Mouse (Mus musculus): ENCODE data around the gene Gm3468. TPM values are rescaled to one million over a fixed set of nuclear protein-coding genes. Genes with fewer than 3 reads are reported as not detected.

The Gm3468 gene
- polyA plus RNA-seq (2014; fragmentation: Illumina TruSeq; extraction: RNeasy Lipid Tissue Mini Kit (QIAGEN cat#74804); ENCODE audit: low read depth, low replicate concordance) = 2.5 TPM

GRCm38 (mm10) chr14:6108272-6108925 lies at the start of gene Gm3468:
Gm3468 (minus strand) TSS chr14:6108665.

GRCm38 (mm10) chr14:6125707-6126106 lies 17.2 kb upstream of the Gm3468 start, which contains the start of gene Gm3476:
Gm3476 (minus strand) TSS chr14:6125807.

DNA sequence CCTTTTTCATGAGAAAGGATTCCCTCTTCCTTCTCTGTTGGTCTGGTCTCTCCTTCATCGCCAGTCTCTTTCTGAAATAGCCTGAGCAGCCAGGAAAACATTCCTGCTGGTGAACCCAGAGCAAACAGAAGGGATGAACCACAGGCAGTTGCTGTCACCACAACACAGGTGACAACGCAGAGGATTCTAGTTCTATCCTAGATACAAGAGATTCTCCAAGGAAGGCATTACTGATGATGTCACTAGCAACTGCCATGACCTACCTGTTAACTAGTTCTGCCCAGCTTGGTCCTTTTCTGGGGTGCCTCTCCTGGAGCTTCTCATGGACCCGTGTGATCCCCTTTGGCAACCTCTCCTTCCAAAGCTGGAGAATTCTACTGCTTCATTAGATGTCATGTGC lies 14.6 kb downstream of the Gm3468 start, which contains the start of gene Gm8206:
Gm8206 (minus strand) TSS at position 101 of the 400 bp plus-strand sequence.

GRCm38 (mm10) chr14:6058167-6058566 lies 50.3 kb downstream of the Gm3468 start, which contains the start of gene Gm6337:
Gm6337 (minus strand) TSS chr14:6058267.

Other genes with a start within 250 kb of the Gm3468 start
- gene Gm8237, start 228.3 kb downstream of the Gm3468 start, polyA plus RNA-seq (2014; fragmentation: Illumina TruSeq; extraction: RNeasy Lipid Tissue Mini Kit (QIAGEN cat#74804); ENCODE audit: low read depth, low replicate concordance) = 3.7 TPM
- gene Gm3248, start 146.9 kb downstream of the Gm3468 start, polyA plus RNA-seq (2014; fragmentation: Illumina TruSeq; extraction: RNeasy Lipid Tissue Mini Kit (QIAGEN cat#74804); ENCODE audit: low read depth, low replicate concordance) = 2.5 TPM
- 25.0 TPM for gene Gm3453, start 129.5 kb downstream of the Gm3468 start, polyA plus RNA-seq (2014; fragmentation: Illumina TruSeq; extraction: RNeasy Lipid Tissue Mini Kit (QIAGEN cat#74804); ENCODE audit: low read depth, low replicate concordance)
- 2.8 TPM for gene Gm6337, start 50.4 kb downstream of the Gm3468 start, polyA plus RNA-seq (2014; fragmentation: Illumina TruSeq; extraction: RNeasy Lipid Tissue Mini Kit (QIAGEN cat#74804); ENCODE audit: low read depth, low replicate concordance)
- gene Gm8206, start 14.7 kb downstream of the Gm3468 start, polyA plus RNA-seq (2014; fragmentation: Illumina TruSeq; extraction: RNeasy Lipid Tissue Mini Kit (QIAGEN cat#74804); ENCODE audit: low read depth, low replicate concordance) = 2.4 TPM
- gene Gm3476, start 17.1 kb upstream of the Gm3468 start, polyA plus RNA-seq (2014; fragmentation: Illumina TruSeq; extraction: RNeasy Lipid Tissue Mini Kit (QIAGEN cat#74804); ENCODE audit: low read depth, low replicate concordance) = 91.0 TPM
- gene Gm21560, start 110.6 kb upstream of the Gm3468 start, polyA plus RNA-seq (2014; fragmentation: Illumina TruSeq; extraction: RNeasy Lipid Tissue Mini Kit (QIAGEN cat#74804); ENCODE audit: low read depth, low replicate concordance) = 4.4 TPM
- 2.1 TPM for gene Gm3411, start 178.6 kb upstream of the Gm3468 start, polyA plus RNA-seq (2014; fragmentation: Illumina TruSeq; extraction: RNeasy Lipid Tissue Mini Kit (QIAGEN cat#74804); ENCODE audit: low read depth, low replicate concordance)
- 418 TPM for gene Gm21103, start 196.2 kb upstream of the Gm3468 start, polyA plus RNA-seq (2014; fragmentation: Illumina TruSeq; extraction: RNeasy Lipid Tissue Mini Kit (QIAGEN cat#74804); ENCODE audit: low read depth, low replicate concordance)
- 4.4 TPM for gene Gm3618, start 235.0 kb upstream of the Gm3468 start, polyA plus RNA-seq (2014; fragmentation: Illumina TruSeq; extraction: RNeasy Lipid Tissue Mini Kit (QIAGEN cat#74804); ENCODE audit: low read depth, low replicate concordance)